Mouse (Mus musculus) splenic B cell, adult 2 months (primary cell): ENCODE measurements at regions not wholly inside any gene's neighbourhood (a gene's known extent, or its start where the extent isn't known, plus 50 kb on each side); places are given as distances from the start of the nearest gene placed in this dataset.

Experiments
- DNase-seq: peaks from one replicate; pipeline ENCODE4 v3.0.0-alpha.2; 2011; ENCODE audit warnings: low read depth, low spot score
- H3K27me3 ChIP-seq: 2 replicates; pipeline ENCODE4 v1.6.1; 2012; ENCODE audit warnings: mild to moderate bottlenecking, low read length, moderate library complexity, mixed read lengths; ENCODE audit not compliant: control insufficient read depth, poor library complexity, insufficient read depth, severe bottlenecking
- H3K36me3 ChIP-seq: 2 replicates; pipeline ENCODE4 v1.6.1; 2012; ENCODE audit warnings: mild to moderate bottlenecking, low read length, moderate library complexity, mixed read lengths; ENCODE audit not compliant: control insufficient read depth, poor library complexity, insufficient read depth, severe bottlenecking

GRCm38 (mm10) chr4:34203193-34203848 lies 153.3 kb upstream of the Spaca1 start:
- H3K27me3 ChIP-seq = no peaks in the 10 kb centered on the region
- no peak for DNase-seq
- H3K36me3 ChIP-seq = no peaks in the 10 kb centered on the region

GRCm38 (mm10) chr4:34209179-34209896 lies 159.3 kb upstream of the Spaca1 start:
- no peaks in the 10 kb centered on the region for H3K27me3 ChIP-seq
- DNase-seq = no peak
- H3K36me3 ChIP-seq = no peaks in the 10 kb centered on the region

GRCm38 (mm10) chr4:34213731-34214130 lies 163.7 kb upstream of the Spaca1 start:
- Histone ChIP-seq H3K36me3 (no peaks in the 10 kb centered on the region), H3K27me3 (no peaks in the 10 kb centered on the region)
- no peak for DNase-seq

- no peak for DNase-seq
- H3K27me3 ChIP-seq = no peaks in the 10 kb centered on the region
- no peaks in the 10 kb centered on the region for H3K36me3 ChIP-seq
Measured at GRCm38 (mm10) chr4:34214346-34214745, 164.4 kb upstream of the Spaca1 start.

GRCm38 (mm10) chr4:34221915-34222314 lies 171.9 kb upstream of the Spaca1 start:
- H3K36me3 ChIP-seq = no peaks in the 10 kb centered on the region
- no peaks in the 10 kb centered on the region for H3K27me3 ChIP-seq
- DNase-seq = no peak

- Histone ChIP-seq H3K36me3 (no peaks in the 10 kb centered on the region), H3K27me3 (no peaks in the 10 kb centered on the region)
- no peak for DNase-seq
Measured at GRCm38 (mm10) chr4:34226089-34226840, 176.3 kb upstream of the Spaca1 start.

- H3K27me3 ChIP-seq = no peaks in the 10 kb centered on the region
- H3K36me3 ChIP-seq = no peaks in the 10 kb centered on the region
- DNase-seq = no peak
Measured at GRCm38 (mm10) chr4:34226886-34227285, 176.9 kb upstream of the Spaca1 start.

GRCm38 (mm10) chr4:34227611-34228010 lies 177.6 kb upstream of the Spaca1 start:
- Histone ChIP-seq H3K36me3 (no peaks in the 10 kb centered on the region), H3K27me3 (no peaks in the 10 kb centered on the region)
- no peak for DNase-seq

GRCm38 (mm10) chr4:34231270-34231669 lies 181.3 kb upstream of the Spaca1 start:
- H3K27me3 ChIP-seq = no peaks in the 10 kb centered on the region
- DNase-seq = peak; percentile 62
- H3K36me3 ChIP-seq = no peaks in the 10 kb centered on the region

GRCm38 (mm10) chr4:34234204-34234603 lies 184.2 kb upstream of the Spaca1 start:
- DNase-seq = no peak
- H3K36me3 ChIP-seq = no peaks in the 10 kb centered on the region
- H3K27me3 ChIP-seq = no peaks in the 10 kb centered on the region

GRCm38 (mm10) chr4:34234645-34235044 lies 184.7 kb upstream of the Spaca1 start:
- Histone ChIP-seq H3K36me3 (no peaks in the 10 kb centered on the region), H3K27me3 (no peaks in the 10 kb centered on the region)
- no peak for DNase-seq

- no peaks in the 10 kb centered on the region for H3K27me3 ChIP-seq
- no peaks in the 10 kb centered on the region for H3K36me3 ChIP-seq
- DNase-seq = no peak
Measured at GRCm38 (mm10) chr4:34237791-34238190, 187.8 kb upstream of the Spaca1 start.

- Histone ChIP-seq H3K27me3 (no peaks in the 10 kb centered on the region), H3K36me3 (no peaks in the 10 kb centered on the region)
- no peak for DNase-seq
Measured at GRCm38 (mm10) chr4:34239624-34240023, 189.6 kb upstream of the Spaca1 start.

GRCm38 (mm10) chr4:34241060-34241571 lies 191.1 kb upstream of the Spaca1 start:
- H3K27me3 ChIP-seq = no peaks in the 10 kb centered on the region
- no peaks in the 10 kb centered on the region for H3K36me3 ChIP-seq
- DNase-seq = no peak

GRCm38 (mm10) chr4:34241673-34242072 lies 191.7 kb upstream of the Spaca1 start:
- Histone ChIP-seq H3K27me3 (no peaks in the 10 kb centered on the region), H3K36me3 (no peaks in the 10 kb centered on the region)
- no peak for DNase-seq
